Mouse (Mus musculus): ENCODE measurements around the gene Ppp2r5d.

The Ppp2r5d gene

GRCm38 (mm10) chr17:46679843-46680759, 24.8 kb downstream of the Ppp2r5d start:
- peak; percentile 43 to 50 for DNase-seq

- no peak for DNase-seq
These were observed 26.0 kb downstream of the Ppp2r5d start for GRCm38 (mm10) chr17:46678911-46679310.

GRCm38 (mm10) chr17:46678416-46678815, 26.5 kb downstream of the Ppp2r5d start, which contains the start of gene Mea1:
Gene Mea1 (plus strand): TSS chr17:46678793.
- no peak for DNase-seq

- DNase-seq: no peak
These were observed 30.2 kb downstream of the Ppp2r5d start for GRCm38 (mm10) chr17:46674530-46675283.

- DNase-seq: peak; percentile 84 to 85
These were observed 30.9 kb downstream of the Ppp2r5d start, which contains the start of gene Rrp36 for GRCm38 (mm10) chr17:46673850-46674529. Gene Rrp36 (minus strand): TSS chr17:46674352.

GRCm38 (mm10) chr17:46669911-46670310, 35.0 kb downstream of the Ppp2r5d start:
- no peak for DNase-seq

- no peak for DNase-seq
These were observed 37.2 kb downstream of the Ppp2r5d start for GRCm38 (mm10) chr17:46667712-46668111.

- peak; percentile 72 to 74 for DNase-seq
These were observed 42.2 kb downstream of the Ppp2r5d start for GRCm38 (mm10) chr17:46662730-46663129.

GRCm38 (mm10) chr17:46661981-46662380, 42.9 kb downstream of the Ppp2r5d start:
- DNase-seq: peak; percentile 69 to 73

- peak; percentile 74 to 76 for DNase-seq
These were observed 43.6 kb downstream of the Ppp2r5d start for GRCm38 (mm10) chr17:46661351-46661750.

- DNase-seq: no peak
These were observed 48.9 kb downstream of the Ppp2r5d start for GRCm38 (mm10) chr17:46656054-46656453.

- no peak for DNase-seq
These were observed 53.0 kb downstream of the Ppp2r5d start for GRCm38 (mm10) chr17:46651755-46652547.

GRCm38 (mm10) chr17:46651292-46651691, 53.6 kb downstream of the Ppp2r5d start:
- DNase-seq: no peak

- DNase-seq: peak; percentile 84 to 90
These were observed 54.5 kb downstream of the Ppp2r5d start, which contains the start of gene Cul7 for GRCm38 (mm10) chr17:46650232-46651031. Gene Cul7 (plus strand): TSS chr17:46650337.

GRCm38 (mm10) chr17:46649811-46650210, 55.1 kb downstream of the Ppp2r5d start:
- no peak for DNase-seq

GRCm38 (mm10) chr17:46648436-46648835, 56.5 kb downstream of the Ppp2r5d start:
- DNase-seq: no peak

- no peak for DNase-seq
These were observed 57.6 kb downstream of the Ppp2r5d start for GRCm38 (mm10) chr17:46647279-46647678.

- no peak for DNase-seq
These were observed 58.6 kb downstream of the Ppp2r5d start for GRCm38 (mm10) chr17:46646322-46646662.

- peak; percentile 99 to 100 for DNase-seq
These were observed 59.2 kb downstream of the Ppp2r5d start, which contains the start of the genes Klc4 and Mrpl2 for GRCm38 (mm10) chr17:46645561-46646321. Gene Klc4 (minus strand): TSS chr17:46646022. Gene Mrpl2 (plus strand): TSS chr17:46646229.

GRCm38 (mm10) chr17:46644916-46645475, 59.9 kb downstream of the Ppp2r5d start:
- DNase-seq: peak; percentile 53 to 65
